ENCODE assay signal across 20 mouse cellular contexts in genomic region chr5:129521501-129521900, GRCm38 (mm10). TPM values are rescaled to one million over a fixed set of nuclear protein-coding genes. Genes with fewer than 3 reads are reported as not detected.
DNase-seq lines count a peak whose midpoint lies in the region; ATAC-seq and TF ChIP-seq lines count a peak whose summit lies in the region.
"Had no signal": no experiment of that assay in that cellular context is flagged by ENCODE, and none has a peak within 500 bp of the region (broad histone marks: within the 10 kb centered on the region; RNA-seq: fewer than 3 reads in every experiment).

No protein-coding gene starts in this region.

- 61% methylated on average over 7 of the region's 7 CpGs for WGBS in hindbrain, postnatal 0 days
- WGBS in hindbrain, embryonic 14.5 days: 84% methylated on average over 7 of the region's 7 CpGs
- WGBS in midbrain, embryonic 14.5 days: 92% methylated on average over 7 of the region's 7 CpGs
- 92% methylated on average over 7 of the region's 7 CpGs for WGBS in midbrain, embryonic 10.5 days

- H3K36me3 ChIP-seq in hindbrain, postnatal 0 days (ENCODE audit: insufficient read depth, low read length): peaks cover 47% of the 10 kb centered on the region
- peaks cover 83% of the 10 kb centered on the region for H3K36me3 ChIP-seq in hindbrain, embryonic 14.5 days (replicated peaks; ENCODE audit: control insufficient read depth, insufficient read depth)
- H3K36me3 ChIP-seq in midbrain, embryonic 14.5 days (ENCODE audit: control insufficient read depth, insufficient read depth, low read length): peaks cover 86% of the 10 kb centered on the region
- peaks cover 99% of the 10 kb centered on the region for H3K36me3 ChIP-seq in midbrain, embryonic 10.5 days

- no peak overlapping the region for H3K4me2 ChIP-seq in hindbrain, postnatal 0 days (ENCODE audit: low read depth, low read length)
- no peak overlapping the region for H3K4me2 ChIP-seq in hindbrain, embryonic 14.5 days (replicated peaks)
- H3K4me2 ChIP-seq in midbrain, embryonic 14.5 days (ENCODE audit: low read length): no peak overlapping the region
- H3K4me2 ChIP-seq: embryonic facial prominence, embryonic 15.5 days; forebrain, embryonic 12.5 days; hindbrain, embryonic 13.5 days; midbrain, embryonic 15.5 days had no signal

- H3K4me1 ChIP-seq in hindbrain, postnatal 0 days (ENCODE audit: insufficient read depth, low read length): no peaks in the 10 kb centered on the region
- no peaks in the 10 kb centered on the region for H3K4me1 ChIP-seq in hindbrain, embryonic 14.5 days (replicated peaks; ENCODE audit: control insufficient read depth, insufficient read depth, low read length)
- no peaks in the 10 kb centered on the region for H3K4me1 ChIP-seq in midbrain, embryonic 14.5 days (ENCODE audit: control insufficient read depth, insufficient read depth, low read length)
- no peaks in the 10 kb centered on the region for H3K4me1 ChIP-seq in midbrain, embryonic 10.5 days
- H3K4me1 ChIP-seq: embryonic facial prominence, embryonic 15.5 days; forebrain, embryonic 12.5 days; midbrain, embryonic 15.5 days had no signal

- H3K27me3 ChIP-seq in hindbrain, postnatal 0 days (ENCODE audit: insufficient read depth, low read length): no peaks in the 10 kb centered on the region
- no peaks in the 10 kb centered on the region for H3K27me3 ChIP-seq in hindbrain, embryonic 14.5 days (ENCODE audit: control insufficient read depth, insufficient read depth, low read length)
- no peaks in the 10 kb centered on the region for H3K27me3 ChIP-seq in midbrain, embryonic 14.5 days (ENCODE audit: control insufficient read depth, insufficient read depth, low read length)
- H3K27me3 ChIP-seq in midbrain, embryonic 10.5 days (ENCODE audit: low read depth, poor library complexity, severe bottlenecking): no peaks in the 10 kb centered on the region
- H3K27me3 ChIP-seq: CH12.LX; embryonic facial prominence, embryonic 15.5 days; forebrain, embryonic 12.5 days; hindbrain, embryonic 13.5 days; midbrain, embryonic 15.5 days had no signal

- no peak for TF ChIP-seq CTCF in hindbrain, postnatal 0 days (IDR thresholded peaks at IDR 0.05; ENCODE audit: low read depth)

- ATAC-seq in cerebellum, adult (ENCODE audit: insufficient number of reproducible peaks, low FRiP score, low TSS enrichment): no peak
- ATAC-seq in hindbrain, postnatal 0 days: no peak
- no peak for ATAC-seq in hindbrain, embryonic 14.5 days (ENCODE audit: low FRiP score)
- ATAC-seq in midbrain, embryonic 14.5 days (ENCODE audit: low FRiP score, low TSS enrichment): no peak
- ATAC-seq in hematopoietic stem cell, adult 5-6 weeks (replicated peaks in 1 of 2; ENCODE audit: insufficient read depth in 1 of 2, low FRiP score in 2 of 2, low TSS enrichment in 1 of 2, low read depth in 1 of 2, poor library complexity in 2 of 2, severe bottlenecking in 2 of 2): peak; percentile 27 to 50; a peak in 2 of 4 replicates
- ATAC-seq: intestine, embryonic 16.5 days; midbrain, embryonic 15.5 days had no signal

- no peaks in the 10 kb centered on the region for H3K9me3 ChIP-seq in hindbrain, postnatal 0 days (ENCODE audit: low read length)
- H3K9me3 ChIP-seq in hindbrain, embryonic 14.5 days (ENCODE audit: control insufficient read depth, low read length): no peaks in the 10 kb centered on the region
- no peaks in the 10 kb centered on the region for H3K9me3 ChIP-seq in midbrain, embryonic 14.5 days (ENCODE audit: control insufficient read depth, low read length)
- H3K9me3 ChIP-seq in midbrain, embryonic 10.5 days (replicated peaks): no peaks in the 10 kb centered on the region
- H3K9me3 ChIP-seq: embryonic facial prominence, embryonic 15.5 days; forebrain, embryonic 12.5 days; hindbrain, embryonic 13.5 days; midbrain, embryonic 15.5 days had no signal

- H3K4me3 ChIP-seq in hindbrain, postnatal 0 days (ENCODE audit: low read length): no peak overlapping the region
- H3K4me3 ChIP-seq in hindbrain, embryonic 14.5 days (replicated peaks; ENCODE audit: low read length): no peak overlapping the region
- no peak overlapping the region for H3K4me3 ChIP-seq in midbrain, embryonic 14.5 days (replicated peaks; ENCODE audit: low read depth, low read length)
- H3K4me3 ChIP-seq in midbrain, embryonic 10.5 days: no peak overlapping the region
- H3K4me3 ChIP-seq: embryonic facial prominence, embryonic 15.5 days; forebrain, embryonic 12.5 days; hindbrain, embryonic 13.5 days; midbrain, embryonic 15.5 days had no signal

- no peak overlapping the region for H3K27ac ChIP-seq in hindbrain, postnatal 0 days
- no peak overlapping the region for H3K27ac ChIP-seq in hindbrain, embryonic 14.5 days
- no peak overlapping the region for H3K27ac ChIP-seq in midbrain, embryonic 14.5 days (replicated peaks; ENCODE audit: low read depth, low read length)
- no peak overlapping the region for H3K27ac ChIP-seq in midbrain, embryonic 10.5 days (replicated peaks)
- H3K27ac ChIP-seq: embryonic facial prominence, embryonic 15.5 days; forebrain, embryonic 12.5 days; hindbrain, embryonic 13.5 days; liver, embryonic 14.5 days; midbrain, embryonic 15.5 days had no signal

- peak; percentile 45 to 50 for DNase-seq in cerebellum, postnatal 14 days
- DNase-seq in hindbrain, postnatal 0 days (ENCODE audit: low spot score): peak; percentile 70
- no peak for DNase-seq in hindbrain, embryonic 14.5 days (ENCODE audit: low spot score)
- peak; percentile 33 for DNase-seq in midbrain, embryonic 14.5 days
- no peak for DNase-seq in midbrain, embryonic 10.5 days (ENCODE audit: low spot score)
- DNase-seq in MN1 (ENCODE audit: low spot score): no peak
- DNase-seq: adrenal gland, adult 2 months; cerebellum, adult 2 months; gastrocnemius, postnatal 14 days; heart, postnatal 10 days; thymus, postnatal 36 days had no signal

- H3K9ac ChIP-seq in hindbrain, postnatal 0 days (replicated peaks; ENCODE audit: low read length): no peak overlapping the region
- H3K9ac ChIP-seq in hindbrain, embryonic 14.5 days: no peak overlapping the region
- no peak overlapping the region for H3K9ac ChIP-seq in midbrain, embryonic 14.5 days (replicated peaks; ENCODE audit: low read length)
- H3K9ac ChIP-seq: embryonic facial prominence, embryonic 15.5 days; forebrain, embryonic 12.5 days; hindbrain, embryonic 13.5 days; liver, embryonic 14.5 days; midbrain, embryonic 15.5 days had no signal

RNA-seq across cellular contexts. Expression of gene Sfswap, which starts 20.5 kb away (rescaled TPM):
- 90.7 and 97.3 TPM in 2 replicates for total RNA-seq in hindbrain, postnatal 0 days (2014; rRNA removed)
- 44.3 and 48.9 TPM in 2 replicates for polyA plus RNA-seq in hindbrain, postnatal 0 days (2015; fragmentation: Nextera tagmentation; extraction: Ambion mirVana)
- polyA plus RNA-seq in hindbrain, embryonic 14.5 days (2014; fragmentation: Nextera tagmentation; extraction: Ambion mirVana): 52.4 and 58.3 TPM in 2 replicates
- polyA plus RNA-seq in midbrain, embryonic 14.5 days (2014; fragmentation: Nextera tagmentation; extraction: Ambion mirVana): 53.0 and 58.5 TPM in 2 replicates
- polyA plus RNA-seq in midbrain, embryonic 10.5 days (2016; fragmentation: Nextera tagmentation; extraction: Ambion mirVana): 35.1 and 40.8 TPM in 2 replicates
- total RNA-seq in hematopoietic stem cell, adult 5-6 weeks (2017): 72.3 and 75.2 TPM in 2 replicates

Comparison
In these comparisons a context has a peak if more than half of its experiments do, and no peak if none do; other contexts are left out.
1. DNase-seq: peak in cerebellum, postnatal 14 days (2 of 2), hindbrain, postnatal 0 days (single experiment) and midbrain, embryonic 14.5 days (single experiment); none in hindbrain, embryonic 14.5 days (single experiment), midbrain, embryonic 10.5 days (single experiment) and MN1 (single experiment).
2. ATAC-seq: peak in hematopoietic stem cell, adult 5-6 weeks (2 of 2); none in cerebellum, adult (single experiment), hindbrain, postnatal 0 days (single experiment), hindbrain, embryonic 14.5 days (single experiment) and midbrain, embryonic 14.5 days (single experiment).